Mouse (Mus musculus): ENCODE results near the gene Mesp2. TPM values are rescaled to one million over a fixed set of nuclear protein-coding genes. Genes with fewer than 3 reads are reported as not detected.

Mesp2 gene
- total RNA-seq, 4 experiments from 2014 or later, result 0.41 to 1.5 (median 0.62) TPM

Other genes starting within 250 kb of the Mesp2 start
- gene Rhcg, start 193.1 kb upstream of the Mesp2 start, total RNA-seq (2022), result 10 to 100 TPM; 28.1 to 57.4 (median 34.7) TPM
- under 1 TPM; 0.05 to 0.59 (median 0.12) TPM for gene Ticrr, start 150.5 kb upstream of the Mesp2 start, total RNA-seq (2022)
- gene Kif7, start 95.0 kb upstream of the Mesp2 start, total RNA-seq (2022), result 1 to 10 TPM; 2.8 to 6.4 (median 4.2) TPM
- 100 to 1,000 TPM; 277 to 564 (median 391) TPM for gene Plin1, start 77.8 kb upstream of the Mesp2 start, total RNA-seq (2022)
- 10 to 100 TPM; 52.5 to 60.1 (median 54.5) TPM for gene Pex11a, start 67.6 kb upstream of the Mesp2 start, total RNA-seq (2022)
- 1 to 10 TPM in 3 of 4 experiments, under 1 TPM in 1; 0.99 to 1.6 (median 1.3) TPM for gene Wdr93, start 67.6 kb upstream of the Mesp2 start, total RNA-seq (2022)
- gene Mesp1, start 16.9 kb upstream of the Mesp2 start, total RNA-seq (2022), result not detected
- gene Anpep, start 50.3 kb downstream of the Mesp2 start, total RNA-seq (2022), result 10 to 100 TPM; 10.5 to 21.9 (median 15.4) TPM
- 10 to 100 TPM; 27.3 to 32.1 (median 30.7) TPM for gene Ap3s2, start 109.9 kb downstream of the Mesp2 start, total RNA-seq (2022)
- 10 to 100 TPM; 16.9 to 27.6 (median 22.9) TPM for gene Arpin, start 124.6 kb downstream of the Mesp2 start, total RNA-seq (2022)
- gene Zfp710, start 214.1 kb downstream of the Mesp2 start, total RNA-seq (2022), result 10 to 100 TPM; 14.3 to 34.1 (median 25.3) TPM

Measured in adrenal gland, adult 8-10 months (tissue).